Mouse (Mus musculus) kidney, postnatal 10 days (tissue): ENCODE measurements around the gene Tmem18.

Experiments used
- DNase-seq: peaks from one replicate; pipeline ENCODE4 v3.0.0; 2021; ENCODE audit warnings: mixed read lengths

Gene Tmem18

GRCm38 (mm10) chr12:30584356-30584740 is at the start of gene Tmem18:
Gene Tmem18, plus strand, starts transcription at chr12:30584426.
- DNase-seq: peak; percentile 91

GRCm38 (mm10) chr12:30557349-30557748 is 26.9 kb upstream of the Tmem18 start:
- no peak for DNase-seq

DNA sequence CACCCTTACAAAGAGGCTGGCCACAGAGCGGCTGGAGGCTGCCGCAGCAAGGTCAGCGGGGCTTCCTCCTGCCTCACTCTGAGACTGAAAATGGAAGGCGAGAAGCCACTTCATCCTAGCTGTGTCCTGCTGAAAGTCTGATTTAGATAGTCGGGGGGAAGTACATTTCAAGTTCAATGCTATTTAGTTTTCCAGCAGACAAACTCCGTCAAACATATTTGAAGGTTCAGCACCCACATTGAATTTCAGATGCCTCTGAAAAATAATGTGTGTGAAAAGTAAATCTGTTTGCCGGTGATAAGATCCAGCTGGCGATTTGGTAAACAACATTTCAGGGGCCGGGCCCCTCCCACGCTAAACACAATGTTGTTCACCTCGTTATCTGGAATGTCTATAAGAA is 22.8 kb upstream of the Tmem18 start:
- DNase-seq: peak; percentile 47

GRCm38 (mm10) chr12:30572075-30572474 is 12.2 kb upstream of the Tmem18 start:
- DNase-seq: no peak

GRCm38 (mm10) chr12:30575952-30576351 is 8.3 kb upstream of the Tmem18 start:
- no peak for DNase-seq

DNA sequence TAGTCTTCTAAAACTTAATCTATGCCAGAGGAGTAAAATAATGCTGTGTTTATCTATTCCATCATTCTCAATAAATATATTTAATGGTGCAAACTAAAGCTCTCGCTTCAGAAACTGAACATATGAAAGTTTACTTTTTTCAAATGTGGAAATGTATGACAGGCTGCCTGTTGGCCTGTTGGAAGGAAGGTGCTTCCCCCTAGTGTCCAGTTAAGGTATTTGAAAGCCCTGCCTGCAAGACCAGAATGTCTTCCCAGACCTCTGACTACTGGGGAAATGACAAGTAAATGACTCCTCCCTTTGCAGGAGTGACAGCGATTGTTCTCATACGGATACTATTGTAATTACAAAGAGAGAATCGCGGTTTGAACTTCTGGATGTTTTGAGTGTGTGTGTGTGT is 6.2 kb upstream of the Tmem18 start:
- DNase-seq: peak; percentile 85

GRCm38 (mm10) chr12:30581277-30581676 is 2.9 kb upstream of the Tmem18 start:
- peak; percentile 28 for DNase-seq

- DNase-seq: peak; percentile 14
These were observed 455 bp upstream of the Tmem18 start for GRCm38 (mm10) chr12:30583586-30584355.

- no peak for DNase-seq
These were observed 637 bp downstream of the Tmem18 start for GRCm38 (mm10) chr12:30584863-30585262.

DNA sequence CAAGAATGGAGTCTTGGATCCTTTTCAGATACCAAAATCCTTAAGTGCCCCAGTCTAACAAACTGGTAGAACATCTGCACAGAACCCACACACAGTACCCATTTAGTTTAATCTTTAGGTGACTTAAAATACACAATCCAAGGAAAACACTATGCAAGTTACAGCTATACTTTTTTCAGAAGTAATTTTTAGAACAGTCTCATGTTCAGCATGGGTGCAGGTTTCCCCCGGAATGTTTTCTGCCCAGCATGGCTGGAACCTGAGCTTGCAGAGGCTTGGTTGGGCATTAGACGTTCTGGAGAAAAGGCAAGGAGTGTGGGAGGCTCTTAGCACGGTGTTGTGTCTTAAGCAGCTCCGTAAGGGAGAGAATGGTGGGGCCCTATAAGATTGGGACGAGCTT is 7.6 kb downstream of the Tmem18 start:
- no peak for DNase-seq

GRCm38 (mm10) chr12:30596818-30597407 is 12.7 kb downstream of the Tmem18 start:
- DNase-seq: peak; percentile 68

DNA sequence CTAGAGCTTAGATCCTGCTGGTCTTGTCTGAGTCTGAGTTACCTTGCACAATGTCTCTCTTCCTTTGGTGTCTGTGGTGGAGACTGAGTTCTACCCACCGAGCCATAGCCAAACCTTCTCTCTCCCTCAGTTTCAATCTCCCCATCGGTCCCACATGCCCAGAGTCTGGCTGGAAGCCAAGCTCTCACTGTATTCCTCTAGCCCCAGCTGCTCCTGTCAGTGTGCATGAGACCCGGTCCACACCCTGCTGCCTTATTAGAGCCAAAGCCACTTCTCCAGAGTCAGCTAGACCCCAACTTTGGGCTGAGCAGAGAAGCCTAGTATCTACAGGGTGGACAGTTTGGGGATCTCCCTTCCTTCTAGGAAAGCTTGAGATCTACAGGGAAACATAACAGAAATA is 14.7 kb downstream of the Tmem18 start:
- DNase-seq: peak; percentile 23

DNA sequence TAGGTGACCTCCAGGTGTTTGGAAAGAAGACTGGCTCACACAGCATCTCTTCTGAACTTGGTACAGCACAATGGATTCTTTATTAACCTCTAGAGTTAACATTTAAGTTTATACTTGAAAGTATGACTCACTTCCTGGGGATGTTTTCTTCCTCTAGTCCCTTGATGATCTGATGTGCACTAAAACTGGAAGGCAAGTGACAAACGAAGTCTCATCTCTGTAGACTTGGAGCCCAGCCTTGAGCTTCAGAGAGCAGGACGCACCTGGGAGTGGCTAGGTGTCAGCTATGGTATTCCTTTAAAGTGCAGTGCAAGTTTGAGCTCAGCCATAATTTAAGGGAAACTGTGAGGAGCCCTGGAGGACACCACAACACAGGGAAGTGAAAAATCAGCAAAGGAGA is 15.2 kb downstream of the Tmem18 start:
- no peak for DNase-seq

- no peak for DNase-seq
These were observed 15.8 kb downstream of the Tmem18 start for GRCm38 (mm10) chr12:30599997-30600396.

DNA sequence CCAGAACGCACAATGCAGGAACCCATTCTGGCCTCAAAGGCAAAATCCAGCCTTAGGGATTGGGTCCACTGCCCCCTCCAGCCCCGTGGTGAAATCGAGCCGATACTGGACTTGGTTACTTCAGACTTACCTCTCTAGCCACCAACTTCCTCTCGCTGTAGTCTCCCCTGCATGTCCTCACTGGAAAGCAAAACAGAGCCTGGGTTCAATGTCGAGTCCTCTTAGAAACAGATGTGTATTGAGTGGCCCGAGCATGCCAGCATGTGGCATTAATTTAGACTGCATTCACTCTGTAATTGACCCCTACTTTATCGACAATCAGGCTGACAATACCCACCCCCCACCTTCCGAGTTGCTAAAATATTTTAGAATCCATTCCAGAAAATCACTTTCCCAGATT is 19.8 kb downstream of the Tmem18 start:
- no peak for DNase-seq

DNA sequence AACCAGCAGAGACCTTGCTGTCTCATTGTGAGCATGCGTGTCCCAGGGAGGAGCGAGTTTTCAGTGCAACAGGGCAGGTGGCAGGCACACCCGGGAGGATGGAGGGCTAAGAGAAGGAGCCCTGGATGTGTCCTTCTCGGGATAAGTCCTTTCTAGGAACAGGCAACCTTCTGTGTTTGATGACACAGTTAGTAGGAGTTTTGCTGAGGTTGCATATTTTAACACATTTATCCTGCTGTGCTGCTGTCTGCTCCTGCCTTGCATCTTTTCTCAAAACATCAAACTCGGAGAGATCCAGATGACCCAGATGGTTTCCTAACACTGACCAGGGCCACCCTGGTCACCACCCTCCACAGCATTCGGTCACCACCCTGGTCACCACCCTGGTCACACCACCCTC is 20.6 kb downstream of the Tmem18 start:
- no peak for DNase-seq

DNA sequence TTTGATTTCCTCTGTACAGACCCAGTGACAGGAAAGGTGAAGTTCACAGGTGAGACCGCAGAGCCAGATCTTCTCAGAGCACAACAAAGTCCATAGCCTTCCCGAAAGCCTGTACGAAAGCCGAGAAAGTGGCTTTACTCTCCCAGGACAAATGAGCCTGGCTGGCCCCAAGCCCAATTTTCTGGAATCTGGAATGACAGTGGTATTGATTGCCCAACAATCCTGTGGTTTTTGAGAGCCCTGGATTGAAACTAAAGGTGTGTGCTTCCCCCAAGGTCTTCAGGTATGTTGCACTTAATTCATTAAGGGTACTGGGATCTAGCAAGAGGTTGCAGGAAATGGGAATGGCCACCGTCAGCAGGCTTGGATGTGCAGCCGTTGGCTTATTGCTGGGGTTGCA is 21.7 kb downstream of the Tmem18 start:
- DNase-seq: no peak

GRCm38 (mm10) chr12:30606743-30607142 is 22.5 kb downstream of the Tmem18 start:
- DNase-seq: no peak

DNA sequence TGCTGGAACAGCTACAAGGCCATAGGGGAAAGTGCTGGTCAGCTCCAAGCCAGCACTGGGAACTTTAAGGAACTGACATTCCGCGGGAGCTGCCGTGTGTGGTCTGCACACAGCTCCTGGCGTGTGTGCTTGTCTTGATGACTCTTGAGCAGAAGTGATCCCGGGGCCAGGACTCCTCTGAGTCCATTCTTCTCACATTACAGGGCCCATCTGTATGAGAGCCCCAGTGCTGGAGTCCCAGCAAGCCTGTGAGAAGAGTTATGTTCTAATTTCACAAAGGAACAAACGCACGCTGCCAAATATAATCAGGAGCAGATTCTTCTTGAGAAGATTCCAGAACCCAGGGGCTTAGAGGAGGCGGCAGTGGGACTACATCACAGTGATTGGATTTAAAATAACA is 34.2 kb downstream of the Tmem18 start:
- DNase-seq: peak; percentile 35

- DNase-seq: peak; percentile 39
These were observed 44.2 kb downstream of the Tmem18 start for GRCm38 (mm10) chr12:30628466-30628865.

- DNase-seq: no peak
These were observed 50.3 kb downstream of the Tmem18 start for GRCm38 (mm10) chr12:30634534-30634933.
